Mouse (Mus musculus) forebrain, embryonic 13.5 days (tissue): ENCODE measurements around the gene Nptxr. TPM values are rescaled to one million over a fixed set of nuclear protein-coding genes. Genes with fewer than 3 reads are reported as not detected.

Experiments used
- ATAC-seq: fragments of 200-750 bp; cut with Nextera tagmentation; 2 replicates; pipeline ENCODE4 v1.8.0; 2017
- H3K27ac ChIP-seq: fragments of 300-500 bp; sonication (generic); 2 replicates; pipeline ENCODE4 v1.5.1; 2015; ENCODE audit warnings: inconsistent platforms, mild to moderate bottlenecking, moderate library complexity
- H3K27me3 ChIP-seq: fragments of 300-500 bp; sonication (generic); 2 replicates; pipeline ENCODE4 v1.6.1; 2015; ENCODE audit warnings: mild to moderate bottlenecking, inconsistent platforms
- H3K36me3 ChIP-seq: fragments of 300-500 bp; sonication (generic); 2 replicates; pipeline ENCODE4 v1.6.1; 2015; ENCODE audit warnings: mild to moderate bottlenecking, inconsistent platforms; ENCODE audit not compliant: poor library complexity, severe bottlenecking
- H3K4me1 ChIP-seq: fragments of 300-500 bp; sonication (generic); 2 replicates; pipeline ENCODE4 v1.6.1; 2015; ENCODE audit warnings: inconsistent platforms
- H3K4me2 ChIP-seq: fragments of 300-500 bp; sonication (generic); 2 replicates; pipeline ENCODE4 v1.6.1; 2015; ENCODE audit warnings: inconsistent platforms, mild to moderate bottlenecking, moderate library complexity
- H3K4me3 ChIP-seq: fragments of 300-500 bp; sonication (generic); 2 replicates; pipeline ENCODE4 v1.5.1; 2015; ENCODE audit warnings: mild to moderate bottlenecking, inconsistent platforms
- H3K9ac ChIP-seq: fragments of 300-500 bp; sonication (generic); 2 replicates; pipeline ENCODE4 v1.6.1; 2015; ENCODE audit warnings: mild to moderate bottlenecking, inconsistent platforms
- H3K9me3 ChIP-seq: fragments of 300-500 bp; sonication (generic); replicated peaks from 2 replicates; pipeline ENCODE4 v1.6.1; 2016; ENCODE audit warnings: inconsistent platforms
- WGBS: fragments of 180-500 bp; shearing (Covaris S2); methylation state at CpG from one replicate; pipeline ENCODE4 v1.1.7; 2015; 5-methylcytosine and 5-hydroxymethylcytosine counted together
- polyA plus RNA-seq: library from polyadenylated mRNA; unstranded; fragments of >200 nt; fragmentation: Nextera tagmentation; extraction: Ambion mirVana; gene quantifications from 2 replicates; pipeline ENCODE4 v1.2.1, GENCODE M21; 2015

The Nptxr gene
- polyA plus RNA-seq, 1 experiment from 2014 or later = 7.9 TPM

DNA sequence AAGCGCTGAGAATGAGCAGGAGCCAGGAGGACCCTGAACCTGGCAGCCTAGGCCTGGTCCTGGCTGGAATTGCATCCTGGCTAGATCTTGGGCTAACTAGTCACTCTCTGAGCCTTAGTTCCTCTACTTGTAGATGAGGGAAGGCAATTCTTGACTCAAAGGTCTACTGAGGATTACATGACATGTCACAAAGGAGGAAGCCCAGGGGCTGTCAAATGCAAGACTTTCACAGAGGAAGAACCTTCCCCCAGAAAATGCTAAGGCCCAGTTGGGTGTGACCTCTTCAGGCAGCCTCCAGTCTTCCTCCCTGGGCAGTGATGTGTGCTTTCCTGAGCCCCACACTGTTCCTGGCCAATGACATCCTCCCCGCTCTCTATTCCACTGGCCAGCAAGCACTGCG lies 47.4 kb downstream of the Nptxr start:
- H3K27ac ChIP-seq = no peak overlapping the region
- H3K36me3 ChIP-seq = peaks cover 7% of the 10 kb centered on the region
- peaks cover 9% of the 10 kb centered on the region for H3K4me1 ChIP-seq
- H3K4me3 ChIP-seq = no peak overlapping the region
- no peak for ATAC-seq
- H3K9me3 ChIP-seq = no peaks in the 10 kb centered on the region
- H3K9ac ChIP-seq = no peak overlapping the region
- 87% methylated on average over 3 of the region's 3 CpGs for WGBS
- no peak overlapping the region for H3K4me2 ChIP-seq
- no peaks in the 10 kb centered on the region for H3K27me3 ChIP-seq

DNA sequence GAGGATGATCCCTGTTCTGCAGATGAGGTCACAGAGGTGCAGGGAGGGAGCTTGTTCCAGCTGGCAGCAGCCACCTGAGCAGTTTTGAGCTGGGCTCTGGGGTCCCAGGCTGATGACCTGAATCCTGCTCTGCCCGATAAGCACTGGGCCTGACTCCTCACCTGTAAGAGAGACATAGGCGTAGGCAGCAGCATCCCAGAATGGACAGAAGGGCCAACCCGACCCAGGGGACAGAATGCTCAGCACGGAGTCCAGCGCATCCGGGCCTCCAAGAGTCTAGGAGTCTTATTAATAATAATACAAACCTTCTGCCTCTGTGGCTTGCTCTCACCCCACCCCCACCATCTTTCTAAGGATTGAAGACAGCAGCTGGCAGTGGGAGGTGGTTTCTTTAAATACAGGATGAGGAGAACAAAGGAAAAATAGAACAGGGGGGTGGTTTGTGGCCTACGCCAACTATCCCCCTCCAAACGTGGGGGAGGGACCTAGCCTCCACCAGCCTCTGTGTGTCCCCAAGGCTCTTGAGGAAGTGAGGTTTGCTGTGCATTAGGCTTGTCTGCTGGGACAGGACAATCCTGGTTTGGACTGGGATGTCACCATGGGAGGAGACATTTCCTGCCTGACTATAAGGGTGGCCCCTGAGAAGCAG lies 48.5 kb downstream of the Nptxr start:
- H3K4me1 ChIP-seq = peaks cover 9% of the 10 kb centered on the region
- H3K9ac ChIP-seq = no peak overlapping the region
- peak overlapping the region; percentile 10; the same call in 1 of the 2 replicates for H3K27ac ChIP-seq
- no peak for ATAC-seq
- H3K9me3 ChIP-seq = no peaks in the 10 kb centered on the region
- H3K27me3 ChIP-seq = no peaks in the 10 kb centered on the region
- H3K4me2 ChIP-seq = no peak overlapping the region
- no peaks in the 10 kb centered on the region for H3K36me3 ChIP-seq
- no peak overlapping the region for H3K4me3 ChIP-seq
- WGBS = 75% methylated on average over 8 of the region's 8 CpGs

DNA sequence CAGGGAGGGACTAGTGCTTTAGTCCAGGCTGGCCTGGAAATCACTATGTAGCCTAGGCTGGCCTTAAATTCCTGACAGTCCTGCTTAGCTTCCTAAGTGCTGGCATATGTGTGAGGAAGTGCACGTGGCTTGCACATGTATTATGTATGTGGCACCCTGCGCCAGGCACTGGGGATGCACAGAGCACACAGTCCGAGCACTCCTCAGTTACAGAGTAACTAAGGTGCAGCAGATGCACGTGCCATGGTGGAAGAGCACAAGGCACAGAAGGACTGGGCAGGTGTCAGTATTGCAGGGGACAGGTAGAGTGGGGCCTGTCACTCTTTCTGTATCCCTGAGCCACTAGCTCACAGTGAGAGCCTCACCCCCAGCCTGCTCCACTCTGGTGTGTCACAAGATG lies 49.4 kb downstream of the Nptxr start:
- Histone ChIP-seq H3K4me3 (no peak overlapping the region), H3K9me3 (no peaks in the 10 kb centered on the region), H3K27ac (no peak overlapping the region), H3K4me1 (peaks cover 9% of the 10 kb centered on the region), H3K36me3 (no peaks in the 10 kb centered on the region), H3K9ac (no peak overlapping the region), H3K4me2 (no peak overlapping the region), H3K27me3 (no peaks in the 10 kb centered on the region)
- no peak for ATAC-seq
- 91% methylated on average over 4 of the region's 4 CpGs for WGBS

DNA sequence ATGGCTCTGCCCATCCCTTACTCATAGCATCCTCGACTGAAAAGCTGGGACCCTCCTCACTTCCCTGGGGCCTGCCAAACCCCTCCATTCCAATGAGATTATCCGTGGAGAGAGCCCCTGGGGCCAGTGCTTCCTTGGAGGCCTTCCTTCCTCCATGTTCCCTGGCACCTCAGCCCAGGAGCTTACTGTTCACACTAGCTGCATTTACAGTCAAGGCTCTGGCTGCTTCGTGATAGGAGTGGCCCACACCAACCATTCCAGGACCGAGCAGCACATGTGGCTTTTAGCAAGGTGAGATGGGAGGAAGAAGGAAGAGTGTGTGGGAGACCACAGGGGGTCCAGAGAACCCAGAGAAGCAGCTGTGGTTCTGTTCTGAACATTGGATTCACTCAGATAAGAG lies 50.7 kb downstream of the Nptxr start:
- 51% methylated on average over 4 of the region's 4 CpGs for WGBS
- no peaks in the 10 kb centered on the region for H3K36me3 ChIP-seq
- no peak overlapping the region for H3K27ac ChIP-seq
- no peaks in the 10 kb centered on the region for H3K9me3 ChIP-seq
- ATAC-seq = no peak
- H3K4me3 ChIP-seq = no peak overlapping the region
- peak overlapping the region; percentile 50; the same call in 1 of the 2 replicates for H3K9ac ChIP-seq
- H3K27me3 ChIP-seq = no peaks in the 10 kb centered on the region
- H3K4me2 ChIP-seq = no peak overlapping the region
- H3K4me1 ChIP-seq = peaks cover 9% of the 10 kb centered on the region

DNA sequence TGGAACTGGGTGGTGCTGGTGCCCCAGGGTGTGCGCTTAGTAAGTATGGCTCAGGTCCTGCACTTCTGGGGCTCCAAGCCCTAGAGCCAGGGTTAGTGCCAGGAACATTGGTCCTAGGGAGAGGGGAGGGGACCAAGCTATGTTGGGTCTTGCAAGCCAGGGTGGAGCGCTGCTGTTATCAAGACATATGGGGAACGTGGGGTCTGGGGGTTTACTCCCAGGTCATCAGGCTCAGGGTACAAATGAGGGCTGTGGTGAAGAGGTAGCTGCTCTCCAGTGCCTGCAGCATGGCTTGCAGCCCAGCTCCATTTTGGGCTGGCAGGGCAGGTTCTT lies 51.2 kb downstream of the Nptxr start:
- Histone ChIP-seq H3K27me3 (no peaks in the 10 kb centered on the region), H3K27ac (no peak overlapping the region), H3K9ac (no peak overlapping the region), H3K4me2 (no peak overlapping the region), H3K4me1 (peaks cover 9% of the 10 kb centered on the region), H3K9me3 (no peaks in the 10 kb centered on the region), H3K36me3 (no peaks in the 10 kb centered on the region), H3K4me3 (no peak overlapping the region)
- WGBS = 89% methylated on average over 3 of the region's 3 CpGs
- ATAC-seq = no peak

DNA sequence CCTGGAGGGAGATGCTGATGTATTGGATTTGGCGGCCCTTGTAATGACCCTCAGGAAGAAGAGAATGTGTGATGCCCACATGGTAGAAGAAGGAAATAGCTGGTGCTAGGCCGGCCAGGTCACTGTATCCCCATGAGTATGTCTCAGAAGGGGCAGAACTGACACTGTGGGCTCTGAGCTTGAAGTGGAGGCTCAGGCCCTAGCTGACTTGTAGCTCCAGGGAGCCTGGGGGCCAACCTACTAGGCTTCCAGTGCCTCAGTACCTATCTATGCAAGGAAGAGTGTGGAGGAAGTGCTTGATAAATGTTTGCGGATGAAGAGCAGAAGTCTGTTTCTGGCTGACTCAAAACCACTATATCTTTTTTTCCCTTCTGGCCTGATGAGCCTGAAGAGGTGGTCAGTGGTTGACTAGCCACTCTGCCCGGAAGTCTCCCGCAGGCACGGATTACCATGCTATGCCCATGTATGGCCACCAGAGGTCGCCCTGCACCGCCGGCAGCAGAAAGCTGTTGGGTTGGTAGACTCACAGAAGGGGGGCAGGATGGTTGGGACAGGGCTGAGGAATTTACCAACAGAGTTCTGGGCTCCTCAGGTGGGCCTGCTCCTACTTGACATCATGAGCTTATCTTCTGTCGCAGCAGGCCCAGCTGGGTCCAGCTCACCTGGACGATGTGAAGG lies 51.7 kb downstream of the Nptxr start:
- Histone ChIP-seq H3K27ac (no peak overlapping the region), H3K36me3 (no peaks in the 10 kb centered on the region), H3K4me2 (no peak overlapping the region), H3K4me1 (peaks cover 9% of the 10 kb centered on the region), H3K4me3 (no peak overlapping the region), H3K9me3 (no peaks in the 10 kb centered on the region), H3K9ac (no peak overlapping the region), H3K27me3 (no peaks in the 10 kb centered on the region)
- WGBS = 24% methylated on average over 11 of the region's 11 CpGs
- peak; percentile 50; the same call in 1 of the 2 replicates for ATAC-seq

DNA sequence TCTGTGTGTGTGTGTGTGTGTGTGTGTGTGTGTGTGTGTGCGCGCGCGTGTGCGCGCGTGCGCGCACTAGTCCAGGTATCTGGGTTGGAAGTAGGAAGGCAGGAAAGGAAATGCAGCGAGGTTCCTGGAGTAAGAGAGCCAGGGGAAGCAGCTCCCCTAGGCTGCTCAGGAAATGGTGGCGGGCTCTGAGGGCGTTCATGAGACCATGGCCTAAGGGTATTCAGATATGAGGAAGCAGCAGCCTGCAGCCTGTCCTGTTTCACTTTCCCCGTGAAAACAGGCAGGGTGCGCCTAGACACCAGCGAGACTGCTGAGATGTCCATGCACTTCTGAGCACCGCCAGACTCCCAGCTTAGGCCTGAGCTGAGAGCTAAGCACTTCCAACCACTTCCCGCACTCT lies 52.8 kb downstream of the Nptxr start:
- WGBS = 85% methylated on average over 17 of the region's 17 CpGs
- no peak overlapping the region for H3K4me3 ChIP-seq
- H3K27me3 ChIP-seq = no peaks in the 10 kb centered on the region
- ATAC-seq = no peak
- H3K4me1 ChIP-seq = peaks cover 9% of the 10 kb centered on the region
- H3K27ac ChIP-seq = no peak overlapping the region
- no peaks in the 10 kb centered on the region for H3K36me3 ChIP-seq
- no peak overlapping the region for H3K4me2 ChIP-seq
- H3K9me3 ChIP-seq = no peaks in the 10 kb centered on the region
- no peak overlapping the region for H3K9ac ChIP-seq

DNA sequence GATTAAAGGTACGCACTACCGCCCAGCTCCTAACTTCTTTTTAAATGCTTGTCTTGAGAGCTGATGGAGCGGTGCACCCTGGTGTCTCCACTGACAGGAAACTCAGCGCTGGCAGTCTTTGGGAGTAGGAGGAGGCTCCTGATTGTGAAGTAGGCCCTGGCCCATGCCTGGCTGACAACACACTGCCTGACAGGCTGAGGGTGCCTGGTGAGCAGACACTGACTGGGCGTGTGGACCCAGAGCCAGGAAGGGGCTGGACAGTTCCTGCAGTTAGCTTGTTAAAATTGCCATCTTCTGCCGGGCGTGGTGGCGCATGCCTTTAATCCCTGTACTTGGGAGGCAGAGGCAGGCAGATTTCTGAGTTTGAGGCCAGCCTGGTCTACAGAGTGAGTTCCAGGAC lies 54.3 kb downstream of the Nptxr start:
- no peak overlapping the region for H3K9ac ChIP-seq
- H3K9me3 ChIP-seq = no peaks in the 10 kb centered on the region
- H3K4me3 ChIP-seq = no peak overlapping the region
- no peak overlapping the region for H3K4me2 ChIP-seq
- H3K36me3 ChIP-seq = no peaks in the 10 kb centered on the region
- ATAC-seq = no peak
- no peaks in the 10 kb centered on the region for H3K4me1 ChIP-seq
- WGBS = 88% methylated on average over 8 of the region's 8 CpGs
- no peak overlapping the region for H3K27ac ChIP-seq
- no peaks in the 10 kb centered on the region for H3K27me3 ChIP-seq

DNA sequence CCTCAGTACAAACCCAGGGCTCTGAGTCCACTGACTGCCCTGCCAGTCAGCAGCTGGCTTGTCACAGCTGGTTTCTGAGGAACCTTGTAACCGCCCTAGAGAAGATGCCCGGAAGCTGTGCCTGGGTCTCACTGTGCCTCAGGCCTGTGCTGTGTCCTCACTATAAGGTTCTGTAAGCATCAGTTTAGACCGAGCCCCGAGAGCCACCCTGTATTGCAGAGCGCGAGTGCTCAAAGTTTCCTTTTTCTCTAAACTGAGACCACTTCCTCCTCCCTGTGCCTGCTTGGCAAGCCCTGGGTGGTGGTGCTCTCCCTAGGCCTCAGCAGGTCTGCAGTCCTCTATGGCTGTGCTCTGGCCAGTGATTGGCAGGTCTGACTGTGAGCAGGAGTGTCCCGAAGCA lies 55.4 kb downstream of the Nptxr start:
- H3K9ac ChIP-seq = no peak overlapping the region
- H3K27ac ChIP-seq = no peak overlapping the region
- no peaks in the 10 kb centered on the region for H3K4me1 ChIP-seq
- H3K9me3 ChIP-seq = no peaks in the 10 kb centered on the region
- 92% methylated on average over 7 of the region's 7 CpGs for WGBS
- H3K4me3 ChIP-seq = no peak overlapping the region
- H3K4me2 ChIP-seq = no peak overlapping the region
- no peak for ATAC-seq
- no peaks in the 10 kb centered on the region; the same call in 1 of the 2 replicates for H3K36me3 ChIP-seq
- H3K27me3 ChIP-seq = no peaks in the 10 kb centered on the region

DNA sequence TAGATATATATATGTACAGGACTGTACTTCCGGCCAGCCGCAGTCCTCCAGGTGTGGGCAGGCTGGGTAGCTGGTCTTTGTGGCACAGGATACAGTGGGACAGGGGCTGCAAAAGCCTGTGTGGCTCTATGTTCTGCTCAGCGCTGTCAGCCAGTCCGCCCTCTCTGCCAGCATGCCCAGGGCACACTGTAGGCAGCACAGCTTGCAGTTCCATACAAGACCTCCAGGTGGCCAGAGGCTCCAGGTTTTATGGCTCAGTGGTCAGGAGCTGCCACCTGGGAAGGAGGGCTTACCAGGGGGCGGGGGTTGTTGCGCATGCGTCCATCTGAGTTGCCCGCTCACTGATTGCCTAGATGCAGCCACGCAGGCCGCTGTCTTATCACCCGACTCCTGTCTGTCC lies 56.6 kb downstream of the Nptxr start:
- Histone ChIP-seq H3K4me3 (no peak overlapping the region), H3K9ac (no peak overlapping the region), H3K9me3 (no peaks in the 10 kb centered on the region), H3K27ac (no peak overlapping the region), H3K4me2 (no peak overlapping the region), H3K27me3 (no peaks in the 10 kb centered on the region), H3K4me1 (peaks cover 3% of the 10 kb centered on the region), H3K36me3 (no peaks in the 10 kb centered on the region; the same call in 1 of the 2 replicates)
- 47% methylated on average over 11 of the region's 11 CpGs for WGBS
- ATAC-seq = 0 out of 2 replicates have a peak, but pooled peaks have one; percentile 17

DNA sequence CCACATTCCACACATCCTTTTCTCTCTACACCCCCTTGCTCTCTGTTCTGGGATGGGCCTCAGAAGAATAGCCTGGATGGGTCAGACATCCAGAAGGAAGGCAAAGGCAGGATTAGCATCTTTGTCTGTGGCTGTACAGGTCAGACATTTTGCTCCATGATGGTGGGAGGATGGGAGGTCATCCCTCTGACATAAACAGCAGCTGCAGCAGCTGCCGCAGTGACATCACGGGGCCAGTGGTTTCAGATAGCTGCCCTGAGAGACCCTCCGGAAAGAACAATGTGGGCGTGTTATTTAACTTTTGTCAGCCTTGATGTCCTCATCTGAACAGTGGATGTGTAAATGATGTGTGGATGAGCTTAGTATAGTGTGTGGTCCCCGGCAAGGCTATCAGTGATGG lies 58.7 kb downstream of the Nptxr start:
- H3K36me3 ChIP-seq = no peaks in the 10 kb centered on the region; the same call in 1 of the 2 replicates
- H3K9ac ChIP-seq = no peak overlapping the region
- no peak for ATAC-seq
- 90% methylated on average over 5 of the region's 5 CpGs for WGBS
- no peak overlapping the region for H3K4me3 ChIP-seq
- H3K4me1 ChIP-seq = peaks cover 12% of the 10 kb centered on the region
- H3K27ac ChIP-seq = no peak overlapping the region
- H3K4me2 ChIP-seq = no peak overlapping the region
- H3K9me3 ChIP-seq = no peaks in the 10 kb centered on the region
- H3K27me3 ChIP-seq = no peaks in the 10 kb centered on the region

DNA sequence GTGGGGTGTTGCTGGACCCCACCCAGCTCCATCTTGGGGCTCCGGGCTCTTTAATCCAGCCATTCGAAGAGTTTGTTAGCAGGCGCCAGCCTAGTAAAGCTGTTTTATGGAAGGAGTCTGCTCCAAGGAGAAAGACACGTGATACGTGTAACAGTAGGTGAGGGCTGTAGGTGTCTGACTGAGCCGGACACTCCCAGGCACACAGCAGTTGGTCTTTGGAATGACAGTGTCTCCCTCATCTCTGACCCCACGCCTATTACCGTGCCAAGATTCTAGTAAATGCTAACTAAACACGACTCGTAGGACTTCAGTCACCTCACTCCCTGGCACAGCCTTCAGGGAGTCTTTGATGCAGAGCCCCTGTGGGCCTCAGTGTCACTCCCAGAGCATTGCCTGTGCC lies 59.3 kb downstream of the Nptxr start:
- H3K4me1 ChIP-seq = peaks cover 17% of the 10 kb centered on the region
- no peaks in the 10 kb centered on the region; the same call in 1 of the 2 replicates for H3K36me3 ChIP-seq
- WGBS = 87% methylated on average over 10 of the region's 10 CpGs
- H3K9me3 ChIP-seq = no peaks in the 10 kb centered on the region
- H3K27me3 ChIP-seq = no peaks in the 10 kb centered on the region
- no peak overlapping the region for H3K4me2 ChIP-seq
- no peak overlapping the region for H3K27ac ChIP-seq
- H3K4me3 ChIP-seq = no peak overlapping the region
- no peak for ATAC-seq
- no peak overlapping the region for H3K9ac ChIP-seq

DNA sequence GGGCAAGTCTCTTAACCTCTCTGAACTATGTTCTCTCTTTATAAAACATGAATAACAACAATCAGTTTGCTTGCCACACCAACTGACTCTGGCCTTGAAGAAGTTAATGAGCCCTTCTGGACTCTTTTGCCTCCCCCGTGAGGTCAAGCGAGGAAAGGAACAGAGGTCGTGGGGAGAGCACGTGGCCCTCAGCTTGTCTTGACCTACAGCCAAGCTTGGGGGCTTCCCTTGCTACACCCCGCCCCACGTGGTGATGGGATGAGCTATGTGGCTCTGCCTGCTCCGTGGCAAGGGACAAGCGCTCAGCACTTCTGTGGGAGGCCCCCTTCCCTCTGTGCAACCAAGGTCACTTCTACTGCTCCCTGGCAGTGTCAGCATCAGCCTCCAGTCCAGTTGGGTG lies 59.8 kb downstream of the Nptxr start:
- Histone ChIP-seq H3K27ac (no peak overlapping the region), H3K4me1 (peaks cover 23% of the 10 kb centered on the region), H3K4me3 (no peak overlapping the region), H3K27me3 (no peaks in the 10 kb centered on the region), H3K9me3 (no peaks in the 10 kb centered on the region), H3K9ac (no peak overlapping the region), H3K36me3 (peaks cover 2% of the 10 kb centered on the region), H3K4me2 (no peak overlapping the region)
- WGBS = 77% methylated on average over 8 of the region's 8 CpGs
- ATAC-seq = no peak
